Mouse (Mus musculus) stomach, embryonic 15.5 days (tissue): Measurements from ENCODE around the gene Olfr1247. TPM values are rescaled to one million over a fixed set of nuclear protein-coding genes. Genes with fewer than 3 reads are reported as not detected.
"Not testable (repeated sequence)": the region's sequence is repeated elsewhere in the genome, so short reads cannot be mapped to it uniquely, and the experiment has no call there.

Experiments
- ATAC-seq: fragments of 200-750 bp; cut with Nextera tagmentation; 2 replicates; pipeline ENCODE4 v1.8.0; 2017; ENCODE audit warnings: low read depth, moderate number of reproducible peaks, moderate TSS enrichment; ENCODE audit not compliant: insufficient read depth, low FRiP score
- H3K27ac ChIP-seq: fragments of 300-500 bp; sonication (generic); 2 replicates; pipeline ENCODE4 v1.5.1; 2015; ENCODE audit warnings: mild to moderate bottlenecking, inconsistent platforms
- H3K27me3 ChIP-seq: fragments of 300-500 bp; sonication (generic); replicated peaks from 2 replicates; pipeline ENCODE4 v1.6.1; 2015; ENCODE audit warnings: inconsistent platforms
- H3K36me3 ChIP-seq: fragments of 300-500 bp; sonication (generic); 2 replicates; pipeline ENCODE4 v1.6.1; 2015; ENCODE audit warnings: inconsistent platforms
- H3K4me1 ChIP-seq: fragments of 300-500 bp; sonication (generic); 2 replicates; pipeline ENCODE4 v1.6.1; 2015; ENCODE audit warnings: inconsistent platforms
- H3K4me2 ChIP-seq: fragments of 300-500 bp; sonication (generic); 2 replicates; pipeline ENCODE4 v1.6.1; 2015; ENCODE audit warnings: mild to moderate bottlenecking, inconsistent platforms
- H3K4me3 ChIP-seq: fragments of 300-500 bp; sonication (generic); replicated peaks from 2 replicates; pipeline ENCODE4 v1.5.1; 2015; ENCODE audit warnings: inconsistent platforms
- H3K9ac ChIP-seq: fragments of 300-500 bp; sonication (generic); 2 replicates; pipeline ENCODE4 v1.6.1; 2015; ENCODE audit warnings: inconsistent platforms
- H3K9me3 ChIP-seq: fragments of 300-500 bp; sonication (generic); 2 replicates; pipeline ENCODE4 v1.6.1; 2016; ENCODE audit warnings: inconsistent platforms
- WGBS: fragments of 180-500 bp; shearing (Covaris S2); methylation state at CpG from one replicate; pipeline ENCODE4 v1.1.7; 2015; 5-methylcytosine and 5-hydroxymethylcytosine counted together
- polyA plus RNA-seq: library from polyadenylated mRNA; unstranded; fragments of >200 nt; fragmentation: Nextera tagmentation; extraction: Ambion mirVana; gene quantifications from 2 replicates; pipeline ENCODE4 v1.2.1, GENCODE M21; 2015

Olfr1247 gene
- 0.03 TPM in 1 of 2 replicates, not detected in the other for polyA plus RNA-seq

DNA sequence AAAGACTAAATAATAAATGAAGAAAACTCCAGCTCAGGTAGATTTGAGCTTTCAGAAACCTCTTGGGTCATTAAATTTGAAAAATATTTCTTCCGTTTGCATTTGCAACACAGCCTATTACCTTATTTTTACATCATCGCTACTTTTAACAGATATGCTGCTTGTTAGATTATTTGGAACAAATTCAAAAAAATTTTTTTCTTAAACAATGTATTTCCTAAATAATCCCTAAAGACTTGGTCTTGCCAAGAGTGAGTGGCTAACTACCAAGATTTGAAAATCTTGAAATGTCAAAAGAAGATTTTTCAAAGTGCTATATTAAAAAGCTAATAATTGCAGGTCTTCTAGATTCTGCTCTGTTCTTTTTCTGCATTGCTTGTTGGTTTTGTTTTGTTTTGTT, at the start of gene Olfr1247:
Olfr1247 (minus strand) TSS at position 101 of the 400 bp plus-strand sequence.
- 94% methylated on average over 2 of the region's 2 CpGs for WGBS
- ATAC-seq = no peak
- no peak within 1 kb of the TSS for H3K4me2 ChIP-seq

DNA sequence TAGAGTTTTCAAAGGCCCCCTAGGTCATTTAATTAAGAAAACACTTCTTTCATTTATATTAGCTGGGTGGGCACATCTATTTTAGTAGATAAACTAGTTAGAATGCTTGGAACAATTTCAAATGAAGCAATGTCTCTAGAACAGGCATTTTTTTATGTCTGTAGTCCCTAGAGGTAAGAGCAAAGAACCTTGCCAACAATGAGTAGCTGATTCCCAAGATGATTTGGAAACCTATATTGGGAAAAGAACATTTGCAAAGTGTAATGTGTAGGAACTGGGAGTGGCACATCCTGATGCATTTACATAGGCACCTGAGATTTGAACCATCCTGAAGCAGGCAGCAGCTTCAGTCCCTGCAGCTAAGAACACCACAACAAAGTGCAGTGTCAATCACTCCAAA, 47.4 kb upstream of the Olfr1247 start, which contains the start of gene Olfr1250:
Olfr1250 (minus strand) TSS at position 101 of the 400 bp plus-strand sequence.
- ATAC-seq = no peak
- Histone ChIP-seq H3K4me2 (no peak within 1 kb of the TSS), H3K36me3 (no peaks in the 10 kb centered on the region), H3K9ac (no peak within 1 kb of the TSS), H3K9me3 (no peaks in the 10 kb centered on the region), H3K27me3 (no peaks in the 10 kb centered on the region), H3K4me3 (no peak within 1 kb of the TSS), H3K27ac (no peak within 1 kb of the TSS), H3K4me1 (no peaks in the 10 kb centered on the region)

More for the DNA sequence above, at the start of gene Olfr1247:
- no peaks in the 10 kb centered on the region for H3K4me1 ChIP-seq
- no peak within 1 kb of the TSS for H3K9ac ChIP-seq
- H3K36me3 ChIP-seq = no peaks in the 10 kb centered on the region
- H3K4me3 ChIP-seq = no peak within 1 kb of the TSS
- H3K27me3 ChIP-seq = no peaks in the 10 kb centered on the region
- H3K9me3 ChIP-seq = no peaks in the 10 kb centered on the region
- H3K27ac ChIP-seq = no peak within 1 kb of the TSS

DNA sequence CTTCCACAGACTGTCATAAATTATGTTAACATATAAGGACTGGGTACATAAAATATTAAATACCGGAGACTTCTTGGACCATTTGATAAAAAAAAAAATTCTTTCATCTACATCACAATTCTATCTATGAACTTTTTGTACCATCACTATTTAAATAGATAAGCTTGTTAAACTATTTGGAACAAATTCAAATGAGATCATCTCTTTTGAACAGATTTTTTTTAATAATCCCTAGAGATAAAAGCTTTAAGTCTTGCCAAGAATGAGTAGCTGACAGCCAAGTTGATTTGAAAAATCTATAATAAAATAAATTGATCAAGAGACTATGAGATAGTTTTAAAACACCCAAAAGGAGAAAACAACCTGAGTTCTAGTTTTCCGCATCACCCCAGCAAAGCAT, 21.0 kb upstream of the Olfr1247 start, which contains the start of gene Olfr1249:
Olfr1249 (minus strand) TSS at position 101 of the 400 bp plus-strand sequence.
- Histone ChIP-seq H3K9me3 (no peaks in the 10 kb centered on the region), H3K4me3 (no peak within 1 kb of the TSS), H3K27me3 (no peaks in the 10 kb centered on the region), H3K4me1 (no peaks in the 10 kb centered on the region), H3K27ac (no peak within 1 kb of the TSS), H3K9ac (no peak within 1 kb of the TSS), H3K36me3 (no peaks in the 10 kb centered on the region), H3K4me2 (no peak within 1 kb of the TSS)
- 78% methylated on average over 2 of the region's 2 CpGs for WGBS
- no peak for ATAC-seq

GRCm38 (mm10) chr2:89618145-89618544, 4.2 kb upstream of the Olfr1247 start, which contains the start of gene Olfr1248:
Olfr1248 (minus strand) TSS chr2:89618245.
- H3K4me2 ChIP-seq, ATAC-seq, H3K27ac ChIP-seq, H3K27me3 ChIP-seq, H3K9me3 ChIP-seq, H3K9ac ChIP-seq, H3K4me1 ChIP-seq, H3K36me3 ChIP-seq, H3K4me3 ChIP-seq: not testable (repeated sequence)
- WGBS = 95% methylated on average over 1 of the region's 1 CpGs

DNA sequence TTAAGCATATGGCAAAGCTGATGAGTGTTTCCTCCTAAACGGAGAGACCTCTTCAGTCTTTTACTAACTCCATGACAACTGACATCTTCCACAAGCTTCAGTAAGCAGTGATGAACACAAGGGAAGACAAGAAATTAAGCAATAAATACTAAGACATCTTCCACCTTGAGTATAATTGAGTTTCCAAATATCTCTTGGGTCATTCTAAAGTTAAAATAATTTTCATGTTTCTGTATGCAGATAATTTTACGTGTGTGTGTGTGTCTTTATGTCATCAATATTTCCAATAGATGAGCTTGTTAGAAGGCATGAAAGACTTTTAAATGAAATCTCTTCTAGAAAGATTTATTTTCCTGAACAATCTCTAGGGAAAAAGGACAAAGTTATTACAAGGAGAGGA, 20.9 kb downstream of the Olfr1247 start, which contains the start of gene Olfr1246:
Olfr1246 (minus strand) TSS at position 101 of the 400 bp plus-strand sequence.
- no peak for ATAC-seq
- 58% methylated on average over 2 of the region's 2 CpGs for WGBS
- no peak within 1 kb of the TSS for H3K4me3 ChIP-seq
- no peaks in the 10 kb centered on the region for H3K36me3 ChIP-seq
- H3K9ac ChIP-seq = no peak within 1 kb of the TSS
- H3K4me2 ChIP-seq = no peak within 1 kb of the TSS
- no peaks in the 10 kb centered on the region for H3K4me1 ChIP-seq
- no peaks in the 10 kb centered on the region for H3K9me3 ChIP-seq
- no peaks in the 10 kb centered on the region for H3K27me3 ChIP-seq
- no peak within 1 kb of the TSS for H3K27ac ChIP-seq

DNA sequence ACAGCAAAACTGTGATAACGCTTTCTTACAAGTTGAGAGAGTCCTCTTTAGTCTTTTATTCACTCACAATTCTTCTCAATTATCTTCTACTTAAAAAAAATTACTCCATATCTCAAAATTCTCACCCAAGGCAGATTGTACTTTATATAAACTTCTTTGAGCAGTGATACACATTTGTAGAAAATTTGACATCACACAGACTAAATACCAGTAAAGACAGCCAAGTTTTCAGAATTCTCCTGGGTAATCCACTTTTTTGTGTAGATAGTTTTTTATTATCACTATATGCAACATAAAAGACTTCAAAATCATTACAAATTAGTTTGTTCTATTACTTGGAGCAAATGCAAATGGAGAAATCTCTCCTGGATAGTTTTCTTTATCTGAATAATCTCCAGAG, 35.6 kb downstream of the Olfr1247 start, which contains the start of gene Olfr1245:
Olfr1245 (minus strand) TSS at position 101 of the 400 bp plus-strand sequence.
- H3K27ac ChIP-seq = no peak within 1 kb of the TSS
- ATAC-seq = no peak
- H3K9ac ChIP-seq = no peak within 1 kb of the TSS
- H3K4me2 ChIP-seq = no peak within 1 kb of the TSS
- H3K27me3 ChIP-seq = no peaks in the 10 kb centered on the region
- H3K36me3 ChIP-seq = no peaks in the 10 kb centered on the region
- H3K9me3 ChIP-seq = no peaks in the 10 kb centered on the region
- no peaks in the 10 kb centered on the region for H3K4me1 ChIP-seq
- 83% methylated on average over 1 of the region's 1 CpGs for whole genome bisulfite sequencing
- H3K4me3 ChIP-seq = no peak within 1 kb of the TSS

GRCm38 (mm10) chr2:89562706-89563105, 51.2 kb downstream of the Olfr1247 start:
- not testable (repeated sequence) for H3K4me2 ChIP-seq, ATAC-seq, H3K9me3 ChIP-seq, H3K4me3 ChIP-seq, H3K27me3 ChIP-seq, H3K27ac ChIP-seq, H3K9ac ChIP-seq, H3K4me1 ChIP-seq, H3K36me3 ChIP-seq
- WGBS = 48% methylated on average over 2 of the region's 2 CpGs

Other genes starting within 250 kb of the Olfr1247 start
- not detected in 2 replicates for gene Olfr1234, start 249.3 kb downstream of the Olfr1247 start, polyA plus RNA-seq
- gene Olfr1238, start 204.5 kb downstream of the Olfr1247 start, polyA plus RNA-seq = not detected in 2 replicates
- gene Olfr1239, start 193.7 kb downstream of the Olfr1247 start, polyA plus RNA-seq = not detected in 2 replicates
- gene Olfr1240, start 171.1 kb downstream of the Olfr1247 start, polyA plus RNA-seq = not detected in 2 replicates
- not detected in 2 replicates for gene Olfr1241, start 127.0 kb downstream of the Olfr1247 start, polyA plus RNA-seq
- gene Olfr1242, start 115.8 kb downstream of the Olfr1247 start, polyA plus RNA-seq = not detected in 2 replicates
- not detected in 2 replicates for gene Olfr1243, start 82.6 kb downstream of the Olfr1247 start, polyA plus RNA-seq
- not detected in 2 replicates for gene Olfr1245, start 35.7 kb downstream of the Olfr1247 start, polyA plus RNA-seq
- gene Olfr1246, start 21.0 kb downstream of the Olfr1247 start, polyA plus RNA-seq = not detected in 2 replicates
- not detected in 2 replicates for gene Olfr1248, start 4.1 kb upstream of the Olfr1247 start, polyA plus RNA-seq
- gene Olfr1249, start 20.9 kb upstream of the Olfr1247 start, polyA plus RNA-seq = not detected in 2 replicates
- gene Olfr1250, start 47.3 kb upstream of the Olfr1247 start, polyA plus RNA-seq = not detected in 2 replicates
- not detected in 2 replicates for gene Olfr1251, start 57.8 kb upstream of the Olfr1247 start, polyA plus RNA-seq
- gene Olfr1252, start 110.9 kb upstream of the Olfr1247 start, polyA plus RNA-seq = not detected in 2 replicates
- gene Olfr1253, start 143.0 kb upstream of the Olfr1247 start, polyA plus RNA-seq = not detected in 2 replicates
- gene Olfr1254, start 179.5 kb upstream of the Olfr1247 start, polyA plus RNA-seq = not detected in 2 replicates
- not detected in 2 replicates for gene Olfr1255, start 197.9 kb upstream of the Olfr1247 start, polyA plus RNA-seq
- not detected in 2 replicates for gene Olfr1256, start 227.4 kb upstream of the Olfr1247 start, polyA plus RNA-seq
- gene Olfr48, start 234.1 kb upstream of the Olfr1247 start, polyA plus RNA-seq = not detected in 2 replicates